Mouse (Mus musculus) lung, embryonic 16.5 days (tissue): ENCODE measurements around the gene Pkd1l1. TPM values are rescaled to one million over a fixed set of nuclear protein-coding genes. Genes with fewer than 3 reads are reported as not detected.

ENCODE experiments used
- ATAC-seq: fragments of 200-750 bp; cut with Nextera tagmentation; 2 replicates; pipeline ENCODE4 v1.8.0; 2017; ENCODE audit warnings: low read depth, mild to moderate bottlenecking, moderate library complexity
- H3K27ac ChIP-seq: fragments of 300-500 bp; sonication (generic); 2 replicates; pipeline ENCODE4 v1.5.1; 2014; ENCODE audit warnings: mild to moderate bottlenecking, control low read depth, low read length
- H3K27me3 ChIP-seq: fragments of 300-500 bp; sonication (generic); 2 replicates; pipeline ENCODE4 v1.6.1; 2014; ENCODE audit warnings: low read depth, low read length, mixed read lengths; ENCODE audit not compliant: control insufficient read depth, insufficient read depth
- H3K36me3 ChIP-seq: fragments of 300-500 bp; sonication (generic); 2 replicates; pipeline ENCODE4 v1.6.1; 2014; ENCODE audit warnings: low read length; ENCODE audit not compliant: control insufficient read depth, insufficient read depth
- H3K4me1 ChIP-seq: fragments of 300-500 bp; sonication (generic); replicated peaks from 2 replicates; pipeline ENCODE4 v1.6.1; 2014; ENCODE audit warnings: low read length, mixed read lengths; ENCODE audit not compliant: control insufficient read depth, insufficient read depth
- H3K4me2 ChIP-seq: fragments of 300-500 bp; sonication (generic); 2 replicates; pipeline ENCODE4 v1.6.1; 2014; ENCODE audit warnings: low read depth, low read length, control low read depth
- H3K4me3 ChIP-seq: fragments of 300-500 bp; sonication (generic); 2 replicates; pipeline ENCODE4 v1.5.1; 2014; ENCODE audit warnings: mild to moderate bottlenecking, low read length, control low read depth
- H3K9ac ChIP-seq: fragments of 300-500 bp; sonication (generic); 2 replicates; pipeline ENCODE4 v1.6.1; 2014; ENCODE audit warnings: low read length, control low read depth
- H3K9me3 ChIP-seq: fragments of 300-500 bp; sonication (generic); 2 replicates; pipeline ENCODE4 v1.6.1; 2016; ENCODE audit warnings: low read length; ENCODE audit not compliant: control insufficient read depth
- WGBS: fragments of 180-500 bp; shearing (Covaris S2); extraction: QIAGEN DNeasy Blood & Tissue Kit; methylation state at CpG from one replicate; pipeline ENCODE4 v1.1.7; 2014; 5-methylcytosine and 5-hydroxymethylcytosine counted together
- polyA plus RNA-seq: library from polyadenylated mRNA; unstranded; fragments of >200 nt; fragmentation: Nextera tagmentation; extraction: Ambion mirVana; gene quantifications from 2 replicates; pipeline ENCODE4 v1.2.1, GENCODE M21; 2015

Pkd1l1 gene
- polyA plus RNA-seq, 1 experiment from 2014 or later = 0.18 TPM

DNA sequence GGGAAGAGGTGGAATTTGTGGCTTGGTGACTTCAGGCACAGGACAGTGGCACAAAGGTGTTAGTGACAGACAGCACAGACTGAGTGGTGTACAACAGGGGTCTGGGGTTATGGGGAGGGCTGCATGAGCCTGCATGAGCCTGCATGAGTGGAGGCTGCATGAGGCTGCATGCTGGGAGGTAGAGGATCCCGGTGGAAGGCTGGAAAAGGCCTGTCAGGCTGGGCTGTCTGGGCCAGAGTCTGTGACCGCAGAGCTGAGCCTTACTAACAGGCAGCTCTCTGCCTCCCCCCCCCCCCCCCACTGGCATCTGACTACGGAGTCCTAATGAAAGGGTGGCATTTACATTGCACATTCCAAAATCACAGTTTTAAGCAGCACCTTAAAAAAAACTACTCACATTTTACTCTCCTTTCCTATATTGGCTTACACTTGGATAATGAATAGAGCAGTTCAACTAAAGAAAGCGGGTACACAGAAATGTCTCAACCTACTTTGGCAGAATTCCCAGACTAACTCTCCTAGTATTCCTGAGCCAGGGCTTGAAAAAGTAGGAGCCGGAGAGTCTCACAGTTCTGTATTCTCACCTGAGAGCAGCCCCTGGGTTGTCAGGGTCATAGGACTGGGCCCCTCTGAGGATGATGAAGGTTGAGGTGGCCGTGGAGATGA lies 23.2 kb downstream of the Pkd1l1 start:
- H3K27me3 ChIP-seq = no peaks in the 10 kb centered on the region
- peak overlapping the region; percentile 98 for H3K27ac ChIP-seq
- ATAC-seq = peak; percentile 72
- H3K36me3 ChIP-seq = no peaks in the 10 kb centered on the region
- H3K9ac ChIP-seq = peak overlapping the region; percentile 35; the same call in 1 of the 2 replicates
- H3K4me1 ChIP-seq = peaks cover 22% of the 10 kb centered on the region
- H3K9me3 ChIP-seq = no peaks in the 10 kb centered on the region
- no peak overlapping the region for H3K4me3 ChIP-seq
- WGBS = 25% methylated on average over 6 of the region's 6 CpGs
- no peak overlapping the region for H3K4me2 ChIP-seq

DNA sequence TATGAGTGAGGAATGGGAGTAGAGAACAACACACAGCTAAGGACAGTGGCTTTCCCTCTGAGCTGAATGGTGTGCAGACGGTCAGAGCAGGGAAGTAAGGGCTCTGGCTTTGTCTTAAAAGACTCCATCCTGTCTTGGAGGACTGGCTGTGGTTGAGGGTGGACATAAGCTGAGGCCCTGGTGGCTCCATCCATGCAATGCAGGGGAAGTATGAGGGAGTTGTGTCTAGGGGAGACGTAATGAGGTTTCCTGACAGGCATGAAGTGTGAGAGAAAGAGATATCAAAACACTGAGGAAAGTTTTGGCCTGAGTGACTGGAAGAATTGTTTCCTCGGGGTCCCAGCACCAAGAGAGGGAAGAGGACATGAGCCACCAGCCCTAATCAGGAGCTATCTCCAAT lies 24.2 kb downstream of the Pkd1l1 start:
- no peaks in the 10 kb centered on the region for H3K27me3 ChIP-seq
- no peak overlapping the region for H3K4me3 ChIP-seq
- peaks cover 22% of the 10 kb centered on the region for H3K4me1 ChIP-seq
- 0 out of 2 replicates have a peak overlapping the region, but pooled peaks have one; percentile 42 for H3K9ac ChIP-seq
- ATAC-seq = peak; percentile 73
- peak overlapping the region; percentile 98 for H3K27ac ChIP-seq
- WGBS = 18% methylated on average over 3 of the region's 3 CpGs
- no peak overlapping the region for H3K4me2 ChIP-seq
- no peaks in the 10 kb centered on the region for H3K9me3 ChIP-seq
- H3K36me3 ChIP-seq = no peaks in the 10 kb centered on the region

DNA sequence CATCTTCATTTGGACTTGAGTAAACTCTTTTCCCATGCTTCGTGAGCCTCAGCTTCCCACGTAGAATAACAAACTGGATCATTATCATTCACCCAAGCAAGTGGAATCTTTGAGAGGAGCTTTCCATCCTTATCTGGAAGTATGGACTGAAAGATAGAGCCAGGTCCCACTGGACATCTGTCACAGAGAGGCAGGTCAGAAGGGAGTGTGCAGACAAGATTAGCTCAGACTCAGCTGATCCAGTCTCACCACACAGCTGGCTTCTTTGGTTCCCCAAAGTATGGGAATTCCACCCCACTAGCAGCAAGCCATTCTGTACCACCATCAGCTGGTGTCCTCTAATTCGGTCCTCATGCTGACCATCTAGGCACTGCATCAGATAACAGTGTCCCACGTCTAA lies 29.0 kb downstream of the Pkd1l1 start:
- Histone ChIP-seq H3K36me3 (no peaks in the 10 kb centered on the region), H3K27me3 (no peaks in the 10 kb centered on the region), H3K9me3 (no peaks in the 10 kb centered on the region), H3K4me1 (peaks cover 9% of the 10 kb centered on the region), H3K4me3 (no peak overlapping the region), H3K9ac (no peak overlapping the region), H3K4me2 (no peak overlapping the region), H3K27ac (no peak overlapping the region)
- no peak for ATAC-seq
- 71% methylated on average over 4 of the region's 4 CpGs for WGBS

DNA sequence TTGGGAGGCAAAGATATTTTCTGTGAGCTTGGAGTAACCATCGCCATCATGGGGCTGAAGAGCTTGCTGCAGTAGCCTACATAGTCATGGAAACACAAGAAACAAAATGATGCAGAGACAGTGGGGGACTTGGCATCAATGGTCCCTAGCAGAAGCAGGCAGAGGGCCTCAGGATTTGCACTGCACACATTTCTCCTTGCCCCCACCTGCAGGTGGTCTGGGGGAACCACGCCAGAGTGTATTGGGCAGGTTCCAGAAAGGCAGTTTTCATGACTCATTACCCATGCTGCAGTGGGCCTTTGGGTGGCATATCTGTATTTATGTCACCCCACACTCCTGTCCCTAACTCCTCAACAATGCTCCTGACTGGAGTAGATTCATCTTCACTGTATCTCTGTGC lies 30.6 kb downstream of the Pkd1l1 start:
- WGBS = 55% methylated on average over 2 of the region's 2 CpGs
- H3K9me3 ChIP-seq = no peaks in the 10 kb centered on the region
- ATAC-seq = no peak
- no peaks in the 10 kb centered on the region for H3K36me3 ChIP-seq
- H3K4me1 ChIP-seq = peaks cover 3% of the 10 kb centered on the region
- no peaks in the 10 kb centered on the region for H3K27me3 ChIP-seq
- no peak overlapping the region for H3K4me2 ChIP-seq
- no peak overlapping the region for H3K9ac ChIP-seq
- no peak overlapping the region for H3K4me3 ChIP-seq
- no peak overlapping the region for H3K27ac ChIP-seq

DNA sequence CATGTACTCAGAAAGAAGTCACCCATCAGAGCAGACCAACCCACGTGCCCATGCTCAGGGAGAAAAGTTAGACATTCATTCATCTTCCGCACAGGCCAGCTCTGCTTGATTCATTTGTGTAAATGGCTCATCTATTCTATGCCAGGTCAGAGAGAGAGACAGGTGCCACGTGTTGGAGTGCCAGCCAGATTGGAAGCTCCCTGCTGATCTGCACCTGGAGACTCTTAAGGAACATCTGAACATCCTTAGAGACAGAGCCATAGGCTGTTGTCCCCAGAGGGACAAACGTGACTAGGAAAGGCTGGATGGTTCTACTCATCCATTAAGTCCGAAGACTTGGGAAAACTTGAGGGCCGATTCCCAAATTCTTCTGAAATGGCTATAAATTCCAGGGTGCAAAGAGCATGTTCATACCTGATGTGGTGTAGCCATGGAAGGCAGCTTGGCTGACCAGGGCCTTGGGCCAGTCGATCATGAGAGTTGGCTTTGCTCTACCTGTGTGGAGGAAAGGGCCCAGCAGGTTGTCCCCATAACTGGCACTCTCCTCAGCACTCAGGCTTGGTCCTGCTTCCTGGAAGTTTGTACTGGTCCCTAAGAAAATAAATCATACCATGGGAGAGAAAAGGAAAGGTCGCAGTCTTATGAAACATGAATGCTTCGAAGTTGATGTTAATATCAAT lies 36.5 kb downstream of the Pkd1l1 start:
- H3K36me3 ChIP-seq = no peaks in the 10 kb centered on the region
- WGBS = 81% methylated on average over 9 of the region's 9 CpGs
- no peak overlapping the region for H3K9ac ChIP-seq
- no peak overlapping the region for H3K4me3 ChIP-seq
- no peak overlapping the region for H3K4me2 ChIP-seq
- no peaks in the 10 kb centered on the region for H3K9me3 ChIP-seq
- H3K4me1 ChIP-seq = peaks cover 3% of the 10 kb centered on the region
- H3K27me3 ChIP-seq = no peaks in the 10 kb centered on the region
- ATAC-seq = no peak
- no peak overlapping the region for H3K27ac ChIP-seq

DNA sequence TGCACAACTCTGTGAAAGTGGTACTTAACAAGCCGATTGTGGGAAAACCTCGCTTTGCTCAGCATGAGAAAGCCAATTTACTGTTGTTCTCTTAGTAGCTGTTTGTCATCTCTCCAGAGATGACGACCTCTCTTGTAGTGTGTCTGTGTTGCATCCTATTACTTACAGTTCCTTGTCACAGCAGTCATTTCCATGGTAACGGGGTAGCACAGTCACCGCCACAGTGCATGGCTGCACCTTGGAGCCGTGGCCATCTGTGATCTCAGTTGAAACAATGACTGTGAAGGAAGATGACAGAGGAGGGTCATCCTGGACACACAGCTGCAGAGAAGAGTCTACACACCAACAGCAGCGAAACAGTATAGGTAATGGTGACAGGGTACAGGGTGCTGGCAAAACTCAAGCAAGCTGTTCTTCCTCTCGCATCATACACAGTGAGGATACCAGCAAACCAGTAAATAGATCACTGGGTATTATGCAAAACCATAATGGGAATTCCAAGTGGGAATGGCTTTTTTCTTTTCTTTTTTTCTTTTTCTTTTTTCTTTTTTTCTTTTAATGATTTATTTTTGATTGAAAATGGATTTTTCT lies 56.9 kb downstream of the Pkd1l1 start:
- no peaks in the 10 kb centered on the region for H3K9me3 ChIP-seq
- H3K4me3 ChIP-seq = no peak overlapping the region
- ATAC-seq = no peak
- H3K27me3 ChIP-seq = no peaks in the 10 kb centered on the region
- 80% methylated on average over 8 of the region's 8 CpGs for WGBS
- H3K9ac ChIP-seq = no peak overlapping the region
- H3K4me2 ChIP-seq = no peak overlapping the region
- H3K4me1 ChIP-seq = no peaks in the 10 kb centered on the region
- H3K27ac ChIP-seq = no peak overlapping the region
- no peaks in the 10 kb centered on the region for H3K36me3 ChIP-seq

DNA sequence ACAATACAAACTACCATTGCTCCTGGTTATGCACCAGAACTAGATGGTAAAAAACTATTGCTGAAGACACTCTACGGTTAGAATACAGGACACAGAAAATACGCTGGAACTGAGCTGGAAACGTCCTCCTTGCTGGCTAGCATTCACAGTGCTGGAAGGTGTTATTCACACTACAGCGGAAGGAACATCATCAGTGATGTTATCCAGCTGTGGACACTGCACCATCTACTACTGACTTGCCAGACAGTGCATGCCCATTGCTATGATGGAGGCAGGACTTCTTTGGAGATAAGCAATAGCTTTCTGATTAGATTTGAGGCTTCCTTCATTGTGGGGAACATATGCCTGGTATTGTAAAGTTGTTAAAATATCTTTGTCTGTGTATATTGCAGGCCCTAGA lies 90.3 kb downstream of the Pkd1l1 start:
- no peak overlapping the region for H3K4me3 ChIP-seq
- 0 out of 2 replicates have a peak, but pooled peaks cover 2% of the 10 kb centered on the region for H3K4me1 ChIP-seq
- H3K36me3 ChIP-seq = no peaks in the 10 kb centered on the region
- 51% methylated on average over 4 of the region's 4 CpGs for WGBS
- no peaks in the 10 kb centered on the region for H3K27me3 ChIP-seq
- H3K9me3 ChIP-seq = no peaks in the 10 kb centered on the region
- H3K27ac ChIP-seq = no peak overlapping the region
- ATAC-seq = peak; percentile 82
- no peak overlapping the region for H3K4me2 ChIP-seq
- H3K9ac ChIP-seq = no peak overlapping the region

DNA sequence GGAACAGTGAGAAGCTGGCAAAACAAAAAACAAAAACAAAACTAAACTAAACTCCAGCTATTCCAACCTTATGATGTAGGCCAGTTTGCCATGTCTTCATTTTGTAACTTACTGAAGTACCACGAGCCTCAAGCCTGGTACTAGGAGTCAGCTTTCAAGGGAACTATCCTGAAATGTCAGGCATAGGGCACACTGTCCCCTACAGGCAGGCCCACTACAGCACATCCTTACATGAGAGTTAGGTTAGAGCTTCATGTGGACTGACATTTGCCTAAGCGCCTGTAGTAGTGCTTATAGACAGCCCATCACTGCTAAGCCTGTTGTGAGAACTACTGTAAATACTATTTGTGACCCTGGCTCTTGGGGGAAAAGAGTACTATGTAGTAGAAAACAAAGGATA lies 91.5 kb downstream of the Pkd1l1 start:
- no peak for ATAC-seq
- Histone ChIP-seq H3K27ac (no peak overlapping the region), H3K9me3 (no peaks in the 10 kb centered on the region), H3K9ac (no peak overlapping the region), H3K4me2 (no peak overlapping the region), H3K4me3 (no peak overlapping the region), H3K36me3 (no peaks in the 10 kb centered on the region), H3K4me1 (0 out of 2 replicates have a peak, but pooled peaks cover 2% of the 10 kb centered on the region), H3K27me3 (no peaks in the 10 kb centered on the region)
- WGBS = 71% methylated on average over 2 of the region's 2 CpGs

DNA sequence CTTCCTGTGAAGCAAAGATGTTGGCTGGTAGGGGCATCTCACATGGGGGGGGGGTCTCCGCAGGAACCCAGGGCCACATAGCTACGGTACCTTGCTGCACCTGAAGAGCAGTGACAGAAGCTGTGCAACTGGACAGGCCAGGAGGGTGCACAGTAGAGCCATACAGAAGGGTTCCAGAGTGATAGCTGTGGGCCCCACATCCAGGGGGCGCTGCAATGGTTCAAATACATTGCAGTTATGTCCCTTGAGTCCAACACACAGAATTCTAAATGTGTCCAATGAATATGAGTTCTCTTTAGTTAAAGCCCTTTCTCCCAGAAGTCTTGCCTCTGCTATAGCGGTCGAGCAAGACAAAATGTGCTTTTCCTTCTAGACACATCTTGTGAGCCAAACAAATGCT lies 103.0 kb downstream of the Pkd1l1 start:
- no peak overlapping the region for H3K9ac ChIP-seq
- no peaks in the 10 kb centered on the region for H3K27me3 ChIP-seq
- H3K4me1 ChIP-seq = no peaks in the 10 kb centered on the region
- H3K4me2 ChIP-seq = no peak overlapping the region
- 88% methylated on average over 5 of the region's 5 CpGs for WGBS
- no peak overlapping the region for H3K27ac ChIP-seq
- H3K9me3 ChIP-seq = no peaks in the 10 kb centered on the region
- H3K36me3 ChIP-seq = no peaks in the 10 kb centered on the region
- ATAC-seq = no peak
- no peak overlapping the region for H3K4me3 ChIP-seq
